Mouse (Mus musculus) small intestine, adult 2 months (tissue): ENCODE measurements at regions not wholly inside any gene's neighbourhood (a gene's known extent, or its start where the extent isn't known, plus 50 kb on each side); places are given as distances from the start of the nearest gene placed in this dataset.

Experiments used
- CTCF ChIP-seq: fragments of 200-500 bp; IDR thresholded peaks from 2 replicates; pipeline ENCODE4 v1.5.1; 2012; ENCODE audit warnings: low read depth, mild to moderate bottlenecking, control low read depth, inconsistent platforms, low read length, moderate library complexity, mixed read lengths; ENCODE audit not compliant: insufficient replicate concordance, insufficient read length; ENCODE audit errors: extremely low read depth
- POLR2A ChIP-seq: fragments of 200-500 bp; IDR thresholded peaks from 2 replicates; pipeline ENCODE4 v1.6.1; 2012; ENCODE audit warnings: low read depth, mild to moderate bottlenecking, control low read depth, inconsistent platforms, low read length, moderate library complexity

DNA sequence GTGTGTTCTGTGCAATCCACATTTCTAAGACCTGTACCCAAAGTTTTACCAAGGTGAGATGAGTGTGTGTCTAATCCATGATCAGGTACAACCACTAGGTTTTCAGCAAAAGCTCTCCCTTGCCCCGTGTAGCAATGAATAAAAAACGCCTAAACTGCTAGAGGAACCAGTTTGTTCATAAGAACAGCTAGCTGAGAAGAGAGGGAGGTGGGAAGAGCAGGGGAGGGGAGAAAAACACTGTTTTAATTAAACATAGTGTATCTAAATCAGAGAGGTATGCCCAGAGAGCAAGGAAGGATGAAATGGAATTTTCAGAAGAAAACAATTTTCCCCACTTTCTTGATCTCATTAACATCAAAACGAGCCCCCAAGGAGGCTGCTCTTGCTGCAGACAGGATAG, 368.5 kb upstream of the Zfp703 start:
- TF ChIP-seq POLR2A (no peak), CTCF (no peak)
